Mouse (Mus musculus) CH12.LX (cell line): ENCODE measurements around the gene Btbd9.

Source experiments
- CHD2 ChIP-seq: IDR thresholded peaks from 2 replicates; pipeline ENCODE4 v1.6.1; 2011; ENCODE audit warnings: low read length, improper control_type of control experiment
- CTCF ChIP-seq, 2 experiments: IDR thresholded peaks in 1 of 2; conservative IDR thresholded peaks in 1 of 2; 2 replicates each; pipeline ENCODE4 v1.5.1; 2011 to 2012; ENCODE audit warnings: low read depth in 2 of 2, low read length in 2 of 2, improper control_type of control experiment in 1 of 2, inconsistent platforms in 1 of 2, mild to moderate bottlenecking in 1 of 2, moderate library complexity in 1 of 2
- JUN ChIP-seq: IDR thresholded peaks from 2 replicates; pipeline ENCODE4 v1.6.1; 2011; ENCODE audit warnings: low read depth, mild to moderate bottlenecking, low read length, improper control_type of control experiment, moderate library complexity; ENCODE audit not compliant: insufficient read depth
- MEF2A ChIP-seq: IDR thresholded peaks from 2 replicates; pipeline ENCODE4 v1.6.1; 2014; ENCODE audit warnings: low read depth, mild to moderate bottlenecking, inconsistent platforms, low read length, improper control_type of control experiment, borderline replicate concordance
- NELFE ChIP-seq: IDR thresholded peaks from 2 replicates; pipeline ENCODE4 v1.6.1; 2011; ENCODE audit warnings: low read depth, low read length, improper control_type of control experiment
- POLR2A ChIP-seq: IDR thresholded peaks from 2 replicates; pipeline ENCODE4 v1.6.1; 2011; ENCODE audit warnings: low read depth, mild to moderate bottlenecking, improper control_type of control experiment, low read length
- POLR2AphosphoS2 ChIP-seq: IDR thresholded peaks from 2 replicates; pipeline ENCODE4 v1.6.1; 2011; ENCODE audit warnings: low read depth, low read length, improper control_type of control experiment
- SMC3 ChIP-seq: IDR thresholded peaks from 2 replicates; pipeline ENCODE4 v1.6.1; 2011; ENCODE audit warnings: low read depth, low read length, improper control_type of control experiment

GRCm38 (mm10) chr17:30392031-30392430 lies 184.3 kb downstream of the Btbd9 start:
- TF ChIP-seq POLR2A, result no peak
- no peak for TF ChIP-seq MEF2A
- no peak for TF ChIP-seq CHD2
- TF ChIP-seq CTCF (conservative IDR thresholded peaks at IDR 0.05 in 1 of 2, IDR thresholded peaks at IDR 0.05 in 1 of 2; ENCODE audit: low read depth in 2 of 2, low read length in 2 of 2), result no peak
- no peak for TF ChIP-seq JUN
- TF ChIP-seq POLR2AphosphoS2, result no peak
- no peak for TF ChIP-seq SMC3
- no peak for TF ChIP-seq NELFE
